Mouse (Mus musculus): Measurements from ENCODE around the gene Crybg1.
A peak's percentile ranks its signal among the peaks of the same experiment; 100 is the strongest.

DNA sequence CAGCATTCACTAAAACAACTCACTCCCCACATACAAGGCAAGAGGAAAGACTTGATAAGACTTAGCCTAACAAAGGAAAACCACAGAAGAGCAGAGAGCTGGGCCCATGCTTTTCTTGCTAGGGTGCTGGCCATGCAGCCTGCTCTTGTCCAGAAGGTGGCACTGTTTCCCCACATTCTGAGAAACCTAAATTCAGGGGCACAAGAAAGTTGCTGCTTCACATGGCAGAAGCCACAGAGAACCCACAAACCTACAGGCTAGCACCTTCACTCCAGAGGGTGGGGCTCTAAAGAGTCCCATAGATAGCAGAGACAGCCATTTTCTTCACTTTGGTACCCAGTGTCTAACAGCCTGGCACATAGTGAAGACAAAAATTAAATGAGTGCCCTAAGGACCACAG lies 194.7 kb downstream of the Crybg1 start:
- TF ChIP-seq POLR2A (IDR thresholded peaks at IDR 0.05; ENCODE audit: borderline replicate concordance, low read depth, low read length) = no peak
- TF ChIP-seq CTCF (IDR thresholded peaks at IDR 0.05; ENCODE audit: low read depth, low read length) = peak; percentile 94
